Mouse (Mus musculus): ENCODE data around the gene Trim9.
A peak's percentile ranks its signal among the peaks of the same experiment; 100 is the strongest.

The Trim9 gene

GRCm38 (mm10) chr12:70347202-70347841 lies at the start of gene Trim9:
Trim9 (minus strand) TSS chr12:70347614.
- H3K36me3 ChIP-seq (ENCODE audit: control insufficient read depth, insufficient read depth, low read length, poor library complexity, severe bottlenecking) = no peaks in the 10 kb centered on the region
- peak; percentile 50 for DNase-seq (ENCODE audit: low read depth, low spot score)
- H3K27me3 ChIP-seq (ENCODE audit: control insufficient read depth, insufficient read depth, low read length, poor library complexity, severe bottlenecking) = no peaks in the 10 kb centered on the region

GRCm38 (mm10) chr12:70395061-70395460 lies 47.6 kb upstream of the Trim9 start:
- Histone ChIP-seq H3K27me3 (ENCODE audit: control insufficient read depth, insufficient read depth, low read length, poor library complexity, severe bottlenecking) (no peaks in the 10 kb centered on the region), H3K36me3 (ENCODE audit: control insufficient read depth, insufficient read depth, low read length, poor library complexity, severe bottlenecking) (no peaks in the 10 kb centered on the region)
- no peak for DNase-seq (ENCODE audit: low read depth, low spot score)

GRCm38 (mm10) chr12:70391236-70391635 lies 43.8 kb upstream of the Trim9 start:
- no peak for DNase-seq (ENCODE audit: low read depth, low spot score)
- Histone ChIP-seq H3K36me3 (ENCODE audit: control insufficient read depth, insufficient read depth, low read length, poor library complexity, severe bottlenecking) (no peaks in the 10 kb centered on the region), H3K27me3 (ENCODE audit: control insufficient read depth, insufficient read depth, low read length, poor library complexity, severe bottlenecking) (no peaks in the 10 kb centered on the region)

- Histone ChIP-seq H3K36me3 (ENCODE audit: control insufficient read depth, insufficient read depth, low read length, poor library complexity, severe bottlenecking) (no peaks in the 10 kb centered on the region), H3K27me3 (ENCODE audit: control insufficient read depth, insufficient read depth, low read length, poor library complexity, severe bottlenecking) (no peaks in the 10 kb centered on the region; the same call in 1 of the 2 replicates)
- DNase-seq (ENCODE audit: low read depth, low spot score) = no peak
Measured at GRCm38 (mm10) chr12:70374976-70375375, 27.6 kb upstream of the Trim9 start.

GRCm38 (mm10) chr12:70372874-70373273 lies 25.5 kb upstream of the Trim9 start:
- Histone ChIP-seq H3K27me3 (ENCODE audit: control insufficient read depth, insufficient read depth, low read length, poor library complexity, severe bottlenecking) (no peaks in the 10 kb centered on the region; the same call in 1 of the 2 replicates), H3K36me3 (ENCODE audit: control insufficient read depth, insufficient read depth, low read length, poor library complexity, severe bottlenecking) (no peaks in the 10 kb centered on the region)
- no peak for DNase-seq (ENCODE audit: low read depth, low spot score)

GRCm38 (mm10) chr12:70369348-70369747 lies 21.9 kb upstream of the Trim9 start:
- H3K36me3 ChIP-seq (ENCODE audit: control insufficient read depth, insufficient read depth, low read length, poor library complexity, severe bottlenecking) = no peaks in the 10 kb centered on the region
- no peak for DNase-seq (ENCODE audit: low read depth, low spot score)
- H3K27me3 ChIP-seq (ENCODE audit: control insufficient read depth, insufficient read depth, low read length, poor library complexity, severe bottlenecking) = no peaks in the 10 kb centered on the region; the same call in 1 of the 2 replicates

GRCm38 (mm10) chr12:70368820-70369219 lies 21.4 kb upstream of the Trim9 start:
- no peak for DNase-seq (ENCODE audit: low read depth, low spot score)
- H3K36me3 ChIP-seq (ENCODE audit: control insufficient read depth, insufficient read depth, low read length, poor library complexity, severe bottlenecking) = no peaks in the 10 kb centered on the region
- H3K27me3 ChIP-seq (ENCODE audit: control insufficient read depth, insufficient read depth, low read length, poor library complexity, severe bottlenecking) = no peaks in the 10 kb centered on the region; the same call in 1 of the 2 replicates

GRCm38 (mm10) chr12:70367326-70368248 lies 20.2 kb upstream of the Trim9 start:
- H3K36me3 ChIP-seq (ENCODE audit: control insufficient read depth, insufficient read depth, low read length, poor library complexity, severe bottlenecking) = no peaks in the 10 kb centered on the region
- H3K27me3 ChIP-seq (ENCODE audit: control insufficient read depth, insufficient read depth, low read length, poor library complexity, severe bottlenecking) = no peaks in the 10 kb centered on the region; the same call in 1 of the 2 replicates
- peak; percentile 46 for DNase-seq (ENCODE audit: low read depth, low spot score)

GRCm38 (mm10) chr12:70363016-70363415 lies 15.6 kb upstream of the Trim9 start:
- Histone ChIP-seq H3K27me3 (ENCODE audit: control insufficient read depth, insufficient read depth, low read length, poor library complexity, severe bottlenecking) (no peaks in the 10 kb centered on the region), H3K36me3 (ENCODE audit: control insufficient read depth, insufficient read depth, low read length, poor library complexity, severe bottlenecking) (no peaks in the 10 kb centered on the region)
- DNase-seq (ENCODE audit: low read depth, low spot score) = no peak

- DNase-seq (ENCODE audit: low read depth, low spot score) = no peak
- H3K36me3 ChIP-seq (ENCODE audit: control insufficient read depth, insufficient read depth, low read length, poor library complexity, severe bottlenecking) = no peaks in the 10 kb centered on the region
- no peaks in the 10 kb centered on the region for H3K27me3 ChIP-seq (ENCODE audit: control insufficient read depth, insufficient read depth, low read length, poor library complexity, severe bottlenecking)
Measured at GRCm38 (mm10) chr12:70360276-70360675, 12.9 kb upstream of the Trim9 start.

GRCm38 (mm10) chr12:70359443-70359842 lies 12.0 kb upstream of the Trim9 start:
- Histone ChIP-seq H3K27me3 (ENCODE audit: control insufficient read depth, insufficient read depth, low read length, poor library complexity, severe bottlenecking) (no peaks in the 10 kb centered on the region), H3K36me3 (ENCODE audit: control insufficient read depth, insufficient read depth, low read length, poor library complexity, severe bottlenecking) (no peaks in the 10 kb centered on the region)
- no peak for DNase-seq (ENCODE audit: low read depth, low spot score)

GRCm38 (mm10) chr12:70354926-70355325 lies 7.5 kb upstream of the Trim9 start:
- Histone ChIP-seq H3K36me3 (ENCODE audit: control insufficient read depth, insufficient read depth, low read length, poor library complexity, severe bottlenecking) (no peaks in the 10 kb centered on the region), H3K27me3 (ENCODE audit: control insufficient read depth, insufficient read depth, low read length, poor library complexity, severe bottlenecking) (no peaks in the 10 kb centered on the region)
- no peak for DNase-seq (ENCODE audit: low read depth, low spot score)

GRCm38 (mm10) chr12:70350490-70350889 lies 3.1 kb upstream of the Trim9 start:
- no peak for DNase-seq (ENCODE audit: low read depth, low spot score)
- Histone ChIP-seq H3K27me3 (ENCODE audit: control insufficient read depth, insufficient read depth, low read length, poor library complexity, severe bottlenecking) (no peaks in the 10 kb centered on the region), H3K36me3 (ENCODE audit: control insufficient read depth, insufficient read depth, low read length, poor library complexity, severe bottlenecking) (no peaks in the 10 kb centered on the region)

GRCm38 (mm10) chr12:70349788-70350187 lies 2.4 kb upstream of the Trim9 start:
- H3K27me3 ChIP-seq (ENCODE audit: control insufficient read depth, insufficient read depth, low read length, poor library complexity, severe bottlenecking) = no peaks in the 10 kb centered on the region
- H3K36me3 ChIP-seq (ENCODE audit: control insufficient read depth, insufficient read depth, low read length, poor library complexity, severe bottlenecking) = no peaks in the 10 kb centered on the region
- DNase-seq (ENCODE audit: low read depth, low spot score) = no peak

GRCm38 (mm10) chr12:70348026-70348425 lies 612 bp upstream of the Trim9 start:
- no peaks in the 10 kb centered on the region for H3K27me3 ChIP-seq (ENCODE audit: control insufficient read depth, insufficient read depth, low read length, poor library complexity, severe bottlenecking)
- no peaks in the 10 kb centered on the region for H3K36me3 ChIP-seq (ENCODE audit: control insufficient read depth, insufficient read depth, low read length, poor library complexity, severe bottlenecking)
- no peak for DNase-seq (ENCODE audit: low read depth, low spot score)
